Mouse (Mus musculus): ENCODE data around the gene Kbtbd3. TPM values are rescaled to one million over a fixed set of nuclear protein-coding genes. Genes with fewer than 3 reads are reported as not detected.

The Kbtbd3 gene
- polyA plus RNA-seq, 1 experiment from 2014 or later = 1.6 TPM

DNA sequence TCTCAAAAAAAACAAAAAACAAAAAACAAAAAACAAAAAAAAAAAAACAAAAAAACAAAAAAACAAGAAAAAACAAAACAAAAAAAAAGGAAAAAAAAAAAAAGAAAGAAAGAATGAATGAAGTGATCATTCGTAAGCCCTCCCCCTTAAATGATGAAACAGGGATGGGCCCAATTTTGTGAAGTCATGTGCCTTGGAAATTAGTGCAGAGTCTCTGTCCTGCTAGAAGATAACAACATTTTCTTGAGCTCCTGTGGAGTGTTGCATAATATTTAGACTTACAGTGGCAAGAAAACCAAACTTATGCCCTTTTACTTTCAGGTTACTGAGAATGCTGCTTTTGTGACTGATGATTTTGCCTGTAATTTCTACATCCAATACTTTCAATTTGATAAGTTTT, 43.5 kb downstream of the Kbtbd3 start:
- Histone ChIP-seq H3K36me3 (ENCODE audit: inconsistent target) (no peaks in the 10 kb centered on the region), H3K4me3 (ENCODE audit: inconsistent target) (no peak overlapping the region), H3K79me2 (ENCODE audit: inconsistent target) (no peaks in the 10 kb centered on the region), H3K27ac (no peak overlapping the region)
- 100% methylated on average over 1 of the region's 1 CpGs for WGBS (ENCODE audit: missing documents)

DNA sequence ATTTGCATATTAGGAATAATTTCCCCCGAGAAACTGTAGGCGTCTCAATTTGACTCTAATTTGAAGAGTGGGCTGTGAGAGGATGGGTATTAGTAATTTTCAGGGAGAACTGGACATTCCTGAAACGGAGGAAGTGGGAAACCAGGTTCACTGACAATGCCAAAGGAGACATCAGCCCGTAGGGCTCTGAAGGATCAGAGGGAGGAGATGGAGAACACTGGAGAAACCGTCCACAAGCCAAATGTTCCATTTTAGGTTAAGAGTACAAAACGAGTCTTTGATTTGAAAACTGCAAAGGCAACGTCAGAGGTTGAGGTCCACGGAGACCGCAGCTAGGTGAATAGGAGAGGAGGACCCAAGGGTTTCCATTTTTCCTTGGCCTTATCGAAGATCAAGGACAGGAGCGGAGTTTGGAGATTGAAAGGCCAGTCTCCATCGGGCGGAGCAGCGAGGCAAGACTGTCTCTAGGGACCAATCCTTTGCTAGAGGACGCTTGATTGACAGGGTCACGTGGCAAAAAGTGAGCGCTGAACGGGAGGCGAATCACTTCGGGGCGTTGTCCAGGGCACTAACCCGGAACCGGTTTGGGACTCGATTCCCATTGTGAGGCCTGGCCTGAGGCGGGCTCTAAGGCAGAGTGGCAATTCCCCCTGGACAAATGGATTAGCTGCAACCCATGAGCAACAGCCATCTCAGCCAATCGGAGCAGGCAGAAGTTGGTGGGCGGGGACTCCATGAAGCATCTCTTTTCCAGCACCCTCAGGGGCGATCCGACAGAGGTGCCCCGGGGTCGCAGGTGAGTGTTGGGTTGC, 66.4 kb downstream of the Kbtbd3 start, which contains the start of gene Msantd4:
Gene Msantd4 (plus strand): TSS at position 735 of the 812 bp plus-strand sequence.
- H3K27ac ChIP-seq = peak within 1 kb of the TSS; percentile 54
- H3K79me2 ChIP-seq (ENCODE audit: inconsistent target) = peaks cover 47% of the 10 kb centered on the region
- peak within 1 kb of the TSS; percentile 98 for H3K4me3 ChIP-seq (ENCODE audit: inconsistent target)
- WGBS (ENCODE audit: missing documents) = 2% methylated on average over 31 of the region's 31 CpGs
- H3K36me3 ChIP-seq (ENCODE audit: inconsistent target) = no peaks in the 10 kb centered on the region

DNA sequence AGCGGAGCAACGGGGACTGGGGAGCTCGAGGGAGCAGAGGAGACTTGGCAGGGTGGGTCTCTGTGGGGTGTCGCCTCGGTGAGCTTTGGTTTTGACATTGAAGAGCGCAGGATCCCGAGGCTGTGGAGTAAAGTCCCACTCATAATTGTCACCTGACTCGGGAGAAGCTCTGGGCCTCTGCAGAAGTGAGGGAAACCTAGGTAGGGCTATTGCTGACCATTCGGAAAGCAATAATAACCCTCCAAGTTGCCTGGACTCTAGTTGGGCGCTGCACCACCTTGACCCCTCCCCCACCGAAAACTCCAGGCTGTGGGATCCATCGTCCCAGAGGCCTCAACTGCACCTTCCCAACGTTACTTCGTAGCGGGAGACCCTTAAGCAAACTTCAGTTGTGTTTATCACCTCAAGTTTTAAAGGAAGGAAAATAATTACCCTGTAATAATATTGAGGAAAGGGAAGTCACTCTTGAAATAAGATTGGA, 67.0 kb downstream of the Kbtbd3 start:
- 2% methylated on average over 15 of the region's 15 CpGs for WGBS (ENCODE audit: missing documents)
- Histone ChIP-seq H3K4me3 (ENCODE audit: inconsistent target) (peak overlapping the region; percentile 98), H3K27ac (peak overlapping the region; percentile 54), H3K36me3 (ENCODE audit: inconsistent target) (no peaks in the 10 kb centered on the region), H3K79me2 (ENCODE audit: inconsistent target) (peaks cover 54% of the 10 kb centered on the region)

Other genes starting within 250 kb of the Kbtbd3 start
- gene Aasdhppt, start 362 bp upstream of the Kbtbd3 start, polyA plus RNA-seq (2018) = 7.7 to 13.4 TPM (median 7.7 TPM) in 3 replicates
- 28.2 to 37.1 TPM (median 34.8 TPM) in 3 replicates for gene Msantd4, start 66.7 kb downstream of the Kbtbd3 start, polyA plus RNA-seq (2018)